Mouse (Mus musculus) layer of hippocampus, adult 9-11 months (tissue): ENCODE measurements around the gene Asb14.
A peak's percentile ranks its signal among the peaks of the same experiment; 100 is the strongest.
"Not testable (repeated sequence)": the region's sequence is repeated elsewhere in the genome, so short reads cannot be mapped to it uniquely, and the experiment has no call there.

Experiments used
- DNase-seq: peaks from one replicate; pipeline ENCODE4 v3.0.0; 2022

The Asb14 gene

GRCm38 (mm10) chr14:26894392-26894791 lies at the start of gene Asb14:
Gene Asb14, plus strand, starts transcription at chr14:26894557.
- DNase-seq: no peak

- DNase-seq: no peak
Measured at GRCm38 (mm10) chr14:26853053-26853452, 41.3 kb upstream of the Asb14 start.

- DNase-seq: no peak
Measured at GRCm38 (mm10) chr14:26854066-26854465, 40.3 kb upstream of the Asb14 start.

GRCm38 (mm10) chr14:26858364-26858763 lies 36.0 kb upstream of the Asb14 start:
- DNase-seq: no peak

- no peak for DNase-seq
Measured at GRCm38 (mm10) chr14:26859024-26859423, 35.3 kb upstream of the Asb14 start.

- no peak for DNase-seq
Measured at GRCm38 (mm10) chr14:26867356-26867755, 27.0 kb upstream of the Asb14 start.

- DNase-seq: no peak
Measured at GRCm38 (mm10) chr14:26868299-26868698, 26.1 kb upstream of the Asb14 start.

GRCm38 (mm10) chr14:26878756-26879155 lies 15.6 kb upstream of the Asb14 start:
- no peak for DNase-seq

GRCm38 (mm10) chr14:26879976-26880375 lies 14.4 kb upstream of the Asb14 start:
- no peak for DNase-seq

GRCm38 (mm10) chr14:26881700-26882099 lies 12.7 kb upstream of the Asb14 start:
- DNase-seq: no peak

GRCm38 (mm10) chr14:26887244-26887643 lies 7.1 kb upstream of the Asb14 start:
- no peak for DNase-seq

GRCm38 (mm10) chr14:26890777-26891176 lies 3.6 kb upstream of the Asb14 start:
- no peak for DNase-seq

- no peak for DNase-seq
Measured at GRCm38 (mm10) chr14:26899490-26899889, 5.1 kb downstream of the Asb14 start.

GRCm38 (mm10) chr14:26900893-26901292 lies 6.5 kb downstream of the Asb14 start:
- DNase-seq: no peak

GRCm38 (mm10) chr14:26907401-26907800 lies 13.0 kb downstream of the Asb14 start:
- DNase-seq: no peak

GRCm38 (mm10) chr14:26910461-26910860 lies 16.1 kb downstream of the Asb14 start:
- not testable (repeated sequence) for DNase-seq

- DNase-seq: no peak
Measured at GRCm38 (mm10) chr14:26911201-26911600, 16.8 kb downstream of the Asb14 start.

- no peak for DNase-seq
Measured at GRCm38 (mm10) chr14:26911826-26912225, 17.5 kb downstream of the Asb14 start.

- DNase-seq: peak; percentile 44
Measured at GRCm38 (mm10) chr14:26913681-26914268, 19.4 kb downstream of the Asb14 start.

- DNase-seq: no peak
Measured at GRCm38 (mm10) chr14:26919310-26919709, 25.0 kb downstream of the Asb14 start.

GRCm38 (mm10) chr14:26923702-26924421 lies 29.5 kb downstream of the Asb14 start:
- DNase-seq: no peak

GRCm38 (mm10) chr14:26934891-26935290 lies 40.5 kb downstream of the Asb14 start:
- DNase-seq: no peak

GRCm38 (mm10) chr14:26935558-26935957 lies 41.2 kb downstream of the Asb14 start:
- no peak for DNase-seq

GRCm38 (mm10) chr14:26956139-26956538 lies 61.8 kb downstream of the Asb14 start:
- DNase-seq: not testable (repeated sequence)

GRCm38 (mm10) chr14:26960518-26960917 lies 66.2 kb downstream of the Asb14 start:
- no peak for DNase-seq
